Mouse (Mus musculus): ENCODE measurements around the gene Tnfrsf26. TPM values are rescaled to one million over a fixed set of nuclear protein-coding genes. Genes with fewer than 3 reads are reported as not detected.
"Not testable (repeated sequence)": the region's sequence is repeated elsewhere in the genome, so short reads cannot be mapped to it uniquely, and the experiment has no call there.

The Tnfrsf26 gene
- total RNA-seq (2014; rRNA removed) (0.47 and 0.54 TPM in 2 replicates), polyA plus RNA-seq (2015; fragmentation: Nextera tagmentation; extraction: Ambion mirVana) (0.16 and 0.20 TPM in 2 replicates)

DNA sequence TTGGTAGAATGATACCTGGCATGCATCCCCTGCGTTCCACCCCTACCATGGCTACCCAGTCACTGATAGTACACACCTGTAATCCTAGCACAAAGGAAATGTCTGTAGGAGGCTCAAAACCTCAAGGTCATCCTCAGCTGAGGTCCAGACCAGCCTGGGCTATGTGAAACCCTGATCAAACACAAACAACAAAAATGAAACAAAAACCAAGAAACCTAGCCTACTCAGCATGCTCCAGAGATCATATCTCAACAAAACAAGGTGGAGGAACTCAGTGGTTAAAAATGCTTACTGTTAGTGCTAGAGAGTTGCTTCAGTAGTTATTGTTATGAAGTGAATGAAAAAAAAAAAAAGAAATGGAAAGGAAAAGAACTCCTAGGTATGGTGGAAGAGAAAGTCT, at the start of gene Tnfrsf26:
Gene Tnfrsf26 (minus strand): TSS at position 183 of the 400 bp plus-strand sequence.
- TF ChIP-seq CTCF (IDR thresholded peaks at IDR 0.05; ENCODE audit: low read depth), result no peak
- WGBS, result 92% methylated on average over 1 of the region's 1 CpGs
- DNase-seq (ENCODE audit: low spot score) (no peak), ATAC-seq (no peak)
- Histone ChIP-seq H3K27ac (no peak within 1 kb of the TSS), H3K4me1 (ENCODE audit: insufficient read depth, low read length) (no peaks in the 10 kb centered on the region), H3K27me3 (ENCODE audit: insufficient read depth, low read length) (no peaks in the 10 kb centered on the region), H3K4me3 (ENCODE audit: low read length) (no peak within 1 kb of the TSS), H3K9me3 (ENCODE audit: low read length) (no peaks in the 10 kb centered on the region), H3K36me3 (ENCODE audit: insufficient read depth, low read length) (no peaks in the 10 kb centered on the region), H3K4me2 (ENCODE audit: low read depth, low read length) (no peak within 1 kb of the TSS), H3K9ac (replicated peaks; ENCODE audit: low read length) (no peak within 1 kb of the TSS)

DNA sequence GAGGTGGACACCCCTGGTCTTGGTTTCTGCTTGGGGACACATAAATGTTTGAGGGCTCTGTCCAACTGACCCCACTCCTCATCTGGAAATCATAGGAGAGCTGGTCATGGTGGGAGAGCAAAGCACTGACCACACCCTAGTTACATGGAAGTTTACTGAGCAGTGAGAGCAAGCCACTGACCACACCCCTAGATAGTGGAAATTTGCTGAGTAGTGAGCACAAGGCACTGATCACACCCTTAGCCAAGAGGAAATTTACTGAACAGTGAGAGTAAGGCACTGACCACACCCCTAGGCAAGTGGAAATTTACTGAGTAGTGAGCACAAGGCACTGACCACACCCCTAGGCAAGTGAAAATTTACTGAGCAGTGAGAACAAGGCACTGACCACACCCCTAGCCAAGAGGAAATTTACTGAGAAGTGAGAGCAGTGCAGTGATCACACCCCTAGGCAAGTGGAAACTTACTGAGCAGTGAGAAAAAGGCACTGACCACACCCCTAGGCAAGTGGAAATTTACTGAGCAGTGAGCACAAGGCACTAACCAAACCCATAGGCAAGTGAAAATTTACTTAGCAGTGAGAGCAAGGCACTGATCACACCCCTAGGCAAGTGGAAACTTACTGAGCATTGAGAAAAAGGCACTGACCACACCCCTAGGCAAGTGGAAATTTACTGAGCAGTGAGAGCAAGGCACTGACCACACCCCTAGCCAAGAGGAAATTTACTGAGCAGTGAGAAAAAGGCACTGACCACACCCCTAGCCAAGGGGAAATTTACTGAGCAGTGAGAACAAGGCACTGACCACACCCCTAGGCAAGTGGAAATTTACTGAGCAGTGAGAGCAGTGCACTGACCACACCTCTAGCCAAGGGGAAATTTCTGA, 38.1 kb upstream of the Tnfrsf26 start:
- H3K9ac ChIP-seq (replicated peaks; ENCODE audit: low read length), result no peak overlapping the region
- no peak for ATAC-seq
- H3K9me3 ChIP-seq (ENCODE audit: low read length), result no peaks in the 10 kb centered on the region
- no peak overlapping the region for H3K4me2 ChIP-seq (ENCODE audit: low read depth, low read length)
- no peak for DNase-seq (ENCODE audit: low spot score)
- H3K27me3 ChIP-seq (ENCODE audit: insufficient read depth, low read length), result no peaks in the 10 kb centered on the region
- no peak for TF ChIP-seq CTCF (IDR thresholded peaks at IDR 0.05; ENCODE audit: low read depth)
- H3K4me3 ChIP-seq (ENCODE audit: low read length), result no peak overlapping the region
- H3K4me1 ChIP-seq (ENCODE audit: insufficient read depth, low read length), result no peaks in the 10 kb centered on the region
- no peaks in the 10 kb centered on the region for H3K36me3 ChIP-seq (ENCODE audit: insufficient read depth, low read length)
- H3K27ac ChIP-seq, result no peak overlapping the region

DNA sequence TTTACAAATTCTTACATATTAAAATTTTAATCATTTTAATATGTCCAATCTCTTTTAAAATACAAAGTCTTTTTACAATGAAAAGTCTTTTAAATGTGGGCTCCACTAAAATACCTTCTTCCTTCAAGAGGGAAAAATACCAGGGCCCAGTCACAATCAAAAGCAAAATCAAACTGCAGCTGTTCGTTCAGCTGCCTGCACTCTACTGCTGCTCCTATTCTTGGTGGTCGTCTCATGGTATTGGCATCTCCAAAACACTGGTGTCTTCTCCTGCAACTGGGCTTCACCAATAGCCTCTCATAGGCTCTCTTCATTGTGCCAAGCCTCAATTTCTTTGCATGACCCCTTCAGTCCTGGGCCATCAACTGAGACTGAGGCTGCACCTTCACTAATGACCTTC, 34.9 kb upstream of the Tnfrsf26 start:
- Histone ChIP-seq H3K27me3 (ENCODE audit: insufficient read depth, low read length) (no peaks in the 10 kb centered on the region), H3K4me2 (ENCODE audit: low read depth, low read length) (no peak overlapping the region), H3K36me3 (ENCODE audit: insufficient read depth, low read length) (no peaks in the 10 kb centered on the region), H3K9ac (replicated peaks; ENCODE audit: low read length) (no peak overlapping the region), H3K4me3 (ENCODE audit: low read length) (no peak overlapping the region), H3K4me1 (ENCODE audit: insufficient read depth, low read length) (no peaks in the 10 kb centered on the region), H3K27ac (no peak overlapping the region), H3K9me3 (ENCODE audit: low read length) (no peaks in the 10 kb centered on the region)
- TF ChIP-seq CTCF (IDR thresholded peaks at IDR 0.05; ENCODE audit: low read depth), result no peak
- DNase-seq (ENCODE audit: low spot score) (no peak), ATAC-seq (no peak)
- WGBS, result 91% methylated on average over 2 of the region's 2 CpGs

DNA sequence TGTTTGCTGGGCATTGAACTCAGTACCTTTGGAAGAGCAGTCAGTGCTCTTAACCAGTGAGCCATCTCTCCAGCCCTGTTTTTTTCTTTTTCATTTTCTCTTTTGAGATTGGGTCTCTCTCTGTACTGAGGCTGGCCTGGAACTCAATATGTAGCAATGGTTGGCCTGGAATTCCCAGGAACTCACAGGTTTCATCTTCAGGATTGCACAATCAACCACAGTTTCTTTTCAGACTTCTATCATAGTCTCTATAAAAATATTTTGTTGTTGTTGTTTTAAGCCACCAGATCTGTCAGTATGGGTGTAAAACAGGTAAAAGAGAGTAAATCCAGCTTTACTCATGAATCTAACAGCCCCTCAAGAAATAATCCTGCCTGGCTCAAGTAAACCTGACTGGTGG, 32.3 kb upstream of the Tnfrsf26 start:
- Histone ChIP-seq H3K27me3 (ENCODE audit: insufficient read depth, low read length) (no peaks in the 10 kb centered on the region), H3K27ac (no peak overlapping the region), H3K9me3 (ENCODE audit: low read length) (no peaks in the 10 kb centered on the region), H3K4me3 (ENCODE audit: low read length) (no peak overlapping the region), H3K4me2 (ENCODE audit: low read depth, low read length) (no peak overlapping the region), H3K4me1 (ENCODE audit: insufficient read depth, low read length) (no peaks in the 10 kb centered on the region), H3K9ac (replicated peaks; ENCODE audit: low read length) (no peak overlapping the region), H3K36me3 (ENCODE audit: insufficient read depth, low read length) (no peaks in the 10 kb centered on the region)
- ATAC-seq (no peak), DNase-seq (ENCODE audit: low spot score) (no peak)
- TF ChIP-seq CTCF (IDR thresholded peaks at IDR 0.05; ENCODE audit: low read depth), result no peak

DNA sequence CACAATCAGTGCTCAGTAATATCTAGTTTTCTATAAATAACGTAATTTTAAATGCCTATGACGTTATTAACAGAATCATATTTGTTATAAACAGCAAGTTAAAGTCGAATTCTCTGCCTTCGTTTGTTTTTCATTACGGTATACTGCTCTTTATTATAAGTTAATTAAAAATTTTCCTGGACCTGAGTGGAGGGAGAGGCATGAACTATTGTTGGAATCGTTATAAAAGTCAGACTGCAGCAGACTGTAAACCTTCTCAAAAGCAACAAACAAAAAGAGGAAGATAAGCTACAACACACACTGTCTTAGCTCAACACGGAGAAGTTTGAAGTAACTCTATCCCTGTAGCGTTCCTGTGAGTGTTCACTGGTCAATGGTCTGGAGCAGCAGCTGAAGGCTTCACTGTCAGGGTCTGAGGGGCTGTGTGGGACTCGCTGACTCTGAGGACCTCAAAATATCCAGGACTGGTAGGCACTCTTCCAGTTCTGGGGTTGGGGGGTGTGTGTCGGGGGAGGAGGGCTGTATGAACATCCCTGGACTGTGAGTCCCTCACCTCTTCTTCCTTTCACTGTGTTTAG, 21.3 kb upstream of the Tnfrsf26 start:
- Histone ChIP-seq H3K4me3 (ENCODE audit: low read length) (peak overlapping the region; percentile 57), H3K4me2 (ENCODE audit: low read depth, low read length) (peak overlapping the region; percentile 86)
- 0 out of 2 replicates have a peak, but pooled peaks have one; percentile 25 for ATAC-seq
- DNase-seq (ENCODE audit: low spot score); H3K9ac ChIP-seq (replicated peaks; ENCODE audit: low read length); H3K4me1 ChIP-seq (ENCODE audit: insufficient read depth, low read length); H3K9me3 ChIP-seq (ENCODE audit: low read length); H3K27ac ChIP-seq; H3K27me3 ChIP-seq (ENCODE audit: insufficient read depth, low read length); H3K36me3 ChIP-seq (ENCODE audit: insufficient read depth, low read length): not testable (repeated sequence)
- 53% methylated on average over 10 of the region's 10 CpGs for WGBS

DNA sequence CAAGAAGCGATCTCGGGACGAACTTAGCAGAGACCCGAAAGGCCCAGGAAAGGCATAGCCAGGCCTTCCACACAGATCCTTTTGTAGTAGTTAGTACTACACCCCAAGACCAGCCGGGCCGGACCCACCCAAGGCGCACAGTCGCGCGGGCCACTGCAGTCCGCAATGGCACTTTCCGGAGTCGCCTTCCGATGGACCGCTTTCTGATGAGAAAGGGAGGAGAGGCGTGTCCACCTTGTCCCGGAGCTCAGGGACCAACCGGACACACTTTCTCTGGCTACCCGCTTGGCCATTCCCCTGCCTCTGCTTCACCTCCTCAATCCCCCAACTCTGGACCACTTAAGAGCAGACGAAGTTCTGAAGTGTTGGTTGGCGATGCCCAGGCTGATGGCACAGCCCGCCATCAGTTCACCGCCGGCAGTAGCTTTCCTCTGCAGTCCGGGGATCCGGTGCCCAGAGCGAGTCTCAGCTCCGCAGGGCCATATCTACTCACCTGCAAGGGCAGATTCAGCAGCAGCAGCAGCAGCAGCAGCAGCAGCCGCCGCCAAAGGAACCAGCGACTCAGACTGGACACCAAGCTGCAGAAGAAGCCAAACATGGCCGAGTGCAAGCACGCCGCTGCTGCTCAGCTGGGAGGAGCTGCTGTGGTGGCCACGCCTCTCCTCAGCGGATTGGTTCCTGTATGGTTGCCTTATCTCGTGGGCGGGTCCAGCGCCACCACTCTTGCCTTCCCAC, 20.7 kb upstream of the Tnfrsf26 start, which contains the start of gene Tnfrsf22:
Gene Tnfrsf22 (minus strand): TSS at position 628 of the 735 bp plus-strand sequence.
- WGBS, result 3% methylated on average over 39 of the region's 39 CpGs
- DNase-seq (ENCODE audit: low spot score) (peak; percentile 89), ATAC-seq (peak; percentile 98)
- Histone ChIP-seq H3K36me3 (ENCODE audit: insufficient read depth, low read length) (no peaks in the 10 kb centered on the region), H3K27ac (no peak within 1 kb of the TSS), H3K27me3 (ENCODE audit: insufficient read depth, low read length) (no peaks in the 10 kb centered on the region), H3K4me1 (ENCODE audit: insufficient read depth, low read length) (no peaks in the 10 kb centered on the region), H3K9ac (replicated peaks; ENCODE audit: low read length) (peak within 1 kb of the TSS; percentile 61), H3K4me3 (ENCODE audit: low read length) (peak within 1 kb of the TSS; percentile 57), H3K9me3 (ENCODE audit: low read length) (no peaks in the 10 kb centered on the region), H3K4me2 (ENCODE audit: low read depth, low read length) (peak within 1 kb of the TSS; percentile 86)
- TF ChIP-seq CTCF (IDR thresholded peaks at IDR 0.05; ENCODE audit: low read depth), result peak; percentile 13; the same call in 1 of the 2 replicates

DNA sequence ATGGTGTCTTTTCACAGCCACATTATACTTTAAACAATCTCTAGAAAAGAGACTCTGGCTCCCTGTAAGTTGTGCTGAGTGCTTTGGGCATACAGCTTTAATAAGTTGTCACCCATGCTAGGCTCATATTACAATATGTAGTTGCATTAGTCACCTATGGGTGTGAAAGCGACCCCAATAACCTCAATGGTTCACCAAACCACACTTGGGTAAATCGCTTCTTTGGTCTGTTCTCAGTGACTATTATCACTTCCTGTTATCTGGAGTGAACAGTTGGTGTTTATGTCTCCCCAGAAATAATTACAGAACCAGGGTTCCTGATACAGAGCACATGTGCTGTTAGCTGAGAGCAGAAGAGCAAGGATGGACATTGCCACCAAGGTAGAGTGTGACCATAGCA, 15.4 kb upstream of the Tnfrsf26 start:
- 92% methylated on average over 2 of the region's 2 CpGs for WGBS
- H3K9me3 ChIP-seq (ENCODE audit: low read length); H3K27me3 ChIP-seq (ENCODE audit: insufficient read depth, low read length); ATAC-seq; H3K36me3 ChIP-seq (ENCODE audit: insufficient read depth, low read length); H3K4me3 ChIP-seq (ENCODE audit: low read length); H3K4me1 ChIP-seq (ENCODE audit: insufficient read depth, low read length); H3K4me2 ChIP-seq (ENCODE audit: low read depth, low read length); H3K9ac ChIP-seq (replicated peaks; ENCODE audit: low read length); DNase-seq (ENCODE audit: low spot score); H3K27ac ChIP-seq: not testable (repeated sequence)
